Mouse (Mus musculus) T-helper 1 cell (primary cell): ENCODE data around the gene Arnt.
"Not testable (repeated sequence)": the region's sequence is repeated elsewhere in the genome, so short reads cannot be mapped to it uniquely, and the experiment has no call there.

Experiments used
- in situ Hi-C: fragments of 300-600 bp; cut with MboI, MseI; formaldehyde crosslinking; loops from one replicate; pipeline ENCODE4 v1.15.1; 2025; ENCODE audit warnings: high pct_unique_total_duplicates

Arnt gene

GRCm38 (mm10) chr3:95434136-95434982 is at the start of gene Arnt:
TSS of gene Arnt (plus strand) at chr3:95434388.
- in situ Hi-C loops: no loop called here

DNA sequence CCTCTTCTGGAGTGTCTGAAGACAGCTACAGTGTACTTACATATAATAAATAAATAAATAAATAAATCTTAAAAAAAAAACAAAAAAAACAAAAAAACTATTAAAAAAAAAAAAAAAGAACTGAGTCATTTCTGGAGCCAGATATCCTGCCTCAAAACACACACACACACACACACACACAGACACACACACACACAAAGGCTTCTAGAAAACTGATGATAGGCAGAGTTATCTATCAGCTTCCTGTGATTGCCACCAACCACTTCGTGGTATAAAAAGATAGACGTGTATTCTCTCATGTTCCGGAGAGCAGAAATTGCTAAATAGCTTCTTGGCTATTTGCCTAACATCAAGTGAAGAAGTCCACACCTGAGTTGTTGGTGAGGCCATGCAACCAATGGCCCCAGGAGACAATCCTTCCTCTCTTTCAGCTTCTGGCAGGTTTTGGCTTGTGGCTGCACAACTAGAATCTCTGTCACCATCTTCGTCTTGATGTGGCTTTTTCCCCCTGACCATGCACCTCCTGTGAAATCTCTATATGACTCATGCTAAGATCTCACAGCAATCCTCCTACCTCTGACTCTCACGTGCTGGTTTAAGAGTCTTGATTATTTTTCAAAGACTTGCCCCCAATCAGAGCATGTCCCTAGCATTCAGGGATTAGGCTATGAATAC is 48.6 kb upstream of the Arnt start:
- in situ Hi-C loops: no loop called here

DNA sequence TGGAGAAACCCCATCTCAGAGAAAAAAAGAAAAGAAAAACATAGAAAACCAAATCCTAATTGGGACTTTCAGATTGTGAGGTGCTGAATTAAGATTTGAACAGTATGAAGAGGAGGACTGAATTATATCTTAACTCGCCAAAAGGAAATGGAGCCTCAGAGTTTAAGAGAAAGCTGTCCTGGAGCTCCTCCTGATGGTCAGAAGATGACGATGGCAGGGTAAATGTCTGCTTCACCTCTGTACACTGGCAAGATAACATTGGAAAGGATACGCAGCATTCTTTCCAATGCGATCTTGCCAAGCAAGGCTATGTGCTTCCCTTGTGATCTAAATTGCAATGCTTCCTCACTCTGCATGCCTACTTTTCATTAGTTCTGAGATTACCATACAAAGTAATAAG is 39.8 kb upstream of the Arnt start:
- in situ Hi-C loops: loop anchor here (5.0 kb wide), 1 partner anchor 42 kb away; no protein-coding TSS in a partner anchor

GRCm38 (mm10) chr3:95402741-95403140 is 31.4 kb upstream of the Arnt start, which contains the start of gene 4930558C23Rik:
TSS of gene 4930558C23Rik (minus strand) at chr3:95402841.
- in situ Hi-C loops: loop anchor here (5.0 kb wide), 1 partner anchor 40 kb away; no protein-coding TSS in a partner anchor

DNA sequence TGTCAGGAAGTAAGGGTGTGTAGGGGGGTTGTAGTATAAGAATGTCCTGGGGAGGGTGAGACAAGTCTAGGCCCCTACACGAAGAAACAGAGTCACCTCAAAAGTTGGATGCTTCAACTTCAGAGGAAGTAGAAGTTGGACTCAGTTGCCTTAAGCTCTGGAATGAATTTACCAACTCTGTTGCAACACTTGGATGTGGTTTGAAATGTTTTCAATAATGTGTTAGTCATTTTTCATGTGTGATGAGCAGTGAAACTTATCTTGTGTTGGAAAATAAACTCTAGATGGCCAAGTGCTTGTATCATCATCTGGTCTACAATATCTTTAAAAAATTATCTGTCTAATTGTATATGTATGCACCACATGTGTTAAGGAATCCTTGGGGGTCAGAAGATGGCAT is 26.5 kb upstream of the Arnt start:
- in situ Hi-C loops: no loop called here

GRCm38 (mm10) chr3:95408852-95409251 is 25.3 kb upstream of the Arnt start:
- in situ Hi-C loops: no loop called here

DNA sequence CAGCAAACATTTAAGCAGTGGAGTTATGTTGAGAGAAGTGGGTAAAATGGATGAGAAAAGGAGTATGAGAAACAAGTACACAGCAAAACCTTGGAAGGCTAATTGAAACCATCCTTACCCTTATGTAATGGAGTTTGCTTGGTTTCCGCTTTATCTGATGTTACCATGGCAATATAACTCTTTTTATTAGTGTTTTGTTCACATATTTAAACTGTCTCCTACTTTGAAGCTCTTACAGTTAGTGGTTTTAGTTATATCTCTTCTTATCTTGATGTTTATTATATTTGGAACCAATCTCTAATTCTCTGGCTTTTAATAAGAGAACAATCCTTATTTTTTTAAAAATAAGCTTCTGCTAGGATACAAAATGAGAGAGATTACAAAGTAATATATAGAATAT is 21.9 kb upstream of the Arnt start:
- in situ Hi-C loops: no loop called here

GRCm38 (mm10) chr3:95417866-95418265 is 16.3 kb upstream of the Arnt start:
- in situ Hi-C loops: no loop called here

GRCm38 (mm10) chr3:95426476-95426875 is 7.7 kb upstream of the Arnt start:
- in situ Hi-C loops: loop anchor here (5.0 kb wide), 1 partner anchor 69 kb away; the partner anchor contains the start of gene Setdb1

DNA sequence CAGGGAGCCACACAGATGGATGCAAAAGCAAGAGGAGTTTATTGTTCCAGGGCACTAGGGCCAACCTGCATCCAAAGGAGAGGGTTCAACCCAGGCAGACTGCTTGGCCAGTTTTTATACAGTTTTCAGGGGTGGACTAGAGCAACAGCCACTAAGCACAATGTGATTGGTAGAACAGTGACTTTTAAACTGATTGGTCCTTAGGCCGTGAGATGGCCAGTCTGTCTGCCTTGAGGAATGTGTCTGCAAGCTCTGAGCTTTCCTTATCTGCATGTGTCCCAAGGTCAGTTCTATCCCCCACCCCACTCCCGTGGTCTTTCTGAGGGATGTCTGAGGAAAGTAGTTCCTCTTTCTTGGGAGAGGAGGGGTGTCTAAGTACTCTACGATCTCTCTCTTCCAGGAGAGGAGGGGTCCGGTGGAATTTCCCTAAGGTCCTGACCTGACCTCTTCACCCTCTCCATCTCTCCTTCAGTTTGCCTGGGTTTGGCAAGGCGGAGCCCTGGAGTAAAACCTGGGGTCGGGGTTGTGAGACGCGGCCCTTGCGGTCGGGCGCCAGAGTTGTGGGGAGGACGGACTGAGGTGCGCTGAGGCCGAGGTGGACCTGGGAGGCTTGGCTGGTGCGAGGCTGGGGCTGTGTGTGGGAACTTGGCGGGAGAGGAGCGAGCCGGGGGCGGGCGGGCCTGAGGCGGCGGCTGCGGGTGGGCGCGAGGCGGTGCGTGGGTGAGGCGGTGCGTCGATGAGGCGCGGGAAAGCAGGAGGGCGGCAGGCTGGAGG is 6.9 kb upstream of the Arnt start:
- in situ Hi-C loops: loop anchor here (5.0 kb wide), 1 partner anchor 70 kb away; the partner anchor contains the start of gene Setdb1

DNA sequence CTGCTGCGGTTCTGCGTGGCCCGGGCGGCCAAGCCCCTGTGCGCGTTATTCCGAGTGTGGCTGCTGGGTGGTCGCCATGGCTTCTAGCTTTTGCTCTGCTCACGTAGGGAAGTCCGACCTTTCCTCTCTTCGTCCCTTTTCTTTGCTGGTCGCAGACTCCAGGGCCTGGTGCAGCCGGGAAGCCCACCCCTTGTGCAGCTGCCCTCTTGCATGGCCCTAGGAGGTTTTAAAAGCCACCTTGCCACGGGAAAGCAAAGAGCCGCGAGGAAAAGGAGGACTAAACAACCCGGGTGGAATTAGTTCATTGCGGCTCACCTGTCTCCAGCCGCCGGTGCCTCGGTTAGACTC is 6.3 kb upstream of the Arnt start:
- in situ Hi-C loops: loop anchor here (5.0 kb wide), 1 partner anchor 71 kb away; the partner anchor contains the start of gene Setdb1

GRCm38 (mm10) chr3:95428423-95428822 is 5.8 kb upstream of the Arnt start:
- in situ Hi-C loops: loop anchor here (5.0 kb wide), 1 partner anchor 71 kb away; the partner anchor contains the start of gene Setdb1

- in situ Hi-C loops: no loop called here
Measured at GRCm38 (mm10) chr3:95433301-95433915, 780 bp upstream of the Arnt start.

DNA sequence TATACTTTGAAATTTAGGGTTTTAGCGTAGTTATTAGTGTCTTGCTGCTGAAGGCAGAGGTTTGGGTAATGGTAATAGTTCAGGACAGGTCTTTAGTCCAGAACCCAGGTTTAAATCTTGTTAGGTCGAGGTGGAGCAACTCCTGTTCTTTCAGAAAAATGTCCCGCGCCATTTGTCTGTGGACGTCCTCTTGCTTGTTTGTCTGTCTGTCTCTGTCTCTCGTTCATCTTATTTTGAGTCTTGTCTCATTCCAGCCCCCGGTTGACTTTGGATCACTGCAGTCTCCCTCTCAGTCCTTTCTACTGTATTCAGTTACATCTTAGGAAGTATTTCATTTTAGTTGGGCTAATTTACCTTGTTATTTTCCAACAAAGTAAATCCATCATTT is 789 bp downstream of the Arnt start:
- in situ Hi-C loops: no loop called here

DNA sequence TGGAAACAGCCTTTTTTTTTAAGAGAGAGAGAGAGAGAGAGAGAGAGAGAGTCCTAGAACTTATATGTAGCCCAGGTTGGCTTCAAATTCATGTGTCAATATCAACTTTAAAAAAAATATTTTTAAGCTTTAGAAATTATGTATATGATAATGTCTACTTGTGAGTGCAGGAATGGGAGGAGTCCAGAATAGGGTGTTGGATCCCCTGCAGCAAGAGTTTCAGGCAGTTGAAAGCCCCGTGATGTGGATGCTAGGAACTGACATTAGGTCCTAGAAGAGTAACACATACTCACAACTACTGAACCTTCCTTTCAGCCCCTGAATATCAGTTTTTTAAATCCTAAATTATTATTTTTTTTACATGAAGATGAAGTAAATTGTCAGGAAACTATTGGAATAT is 1.4 kb downstream of the Arnt start:
- in situ Hi-C loops: no loop called here

- in situ Hi-C loops: not testable (repeated sequence)
Measured at GRCm38 (mm10) chr3:95438636-95439035, 4.4 kb downstream of the Arnt start.

GRCm38 (mm10) chr3:95439670-95440069 is 5.5 kb downstream of the Arnt start:
- in situ Hi-C loops: loop anchor here (5.0 kb wide), 1 partner anchor 37 kb away; the partner anchor contains the start of gene 4930558C23Rik

GRCm38 (mm10) chr3:95442406-95443117 is 8.4 kb downstream of the Arnt start:
- in situ Hi-C loops: loop anchor here (5.0 kb wide), 1 partner anchor 40 kb away; the partner anchor contains the start of gene 4930558C23Rik

DNA sequence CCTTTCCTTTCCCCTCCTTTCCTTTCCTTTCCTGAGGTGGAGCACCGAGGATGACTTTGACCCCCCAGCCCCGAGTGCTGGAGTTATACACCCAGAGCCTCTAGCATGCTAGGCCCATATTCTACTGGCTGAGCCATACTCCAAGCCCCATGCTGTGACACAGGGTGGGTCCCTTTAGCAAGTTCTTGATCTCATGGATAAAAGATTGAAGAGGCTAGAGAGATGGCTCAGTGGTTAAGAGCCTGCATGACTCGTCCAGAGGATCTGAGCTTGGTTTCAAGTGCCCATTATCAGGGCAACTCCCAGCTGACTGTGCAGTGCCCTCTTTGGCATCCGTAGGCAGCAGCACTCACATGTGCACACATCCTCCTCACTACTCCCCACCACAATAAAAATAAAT is 11.1 kb downstream of the Arnt start:
- in situ Hi-C loops: no loop called here

- in situ Hi-C loops: loop anchor here (5.0 kb wide), 1 partner anchor 103 kb away; no protein-coding TSS in a partner anchor
Measured at GRCm38 (mm10) chr3:95450408-95450807, 16.2 kb downstream of the Arnt start.
